Mouse (Mus musculus): Measurements from ENCODE around the gene Ccdc93. TPM values are rescaled to one million over a fixed set of nuclear protein-coding genes. Genes with fewer than 3 reads are reported as not detected.

Ccdc93 gene
- polyA plus RNA-seq, 1 experiment from 2014 or later: 11.0 TPM

GRCm38 (mm10) chr1:121394764-121395163 lies 36.1 kb upstream of the Ccdc93 start:
- H3K4me1 ChIP-seq (ENCODE audit: control insufficient read depth, insufficient read depth, low read length): peaks cover 5% of the 10 kb centered on the region; the same call in 1 of the 2 replicates
- no peaks in the 10 kb centered on the region for H3K9me3 ChIP-seq (ENCODE audit: control insufficient read depth, low read length)
- no peaks in the 10 kb centered on the region for H3K36me3 ChIP-seq (ENCODE audit: control insufficient read depth, insufficient read depth, low read length)
- ATAC-seq (ENCODE audit: insufficient read depth, low FRiP score, low TSS enrichment) (no peak), DNase-seq (ENCODE audit: low spot score) (no peak)
- H3K4me3 ChIP-seq (ENCODE audit: low read depth, low read length): no peak overlapping the region
- WGBS: 52% methylated on average over 5 of the region's 5 CpGs
- no peak overlapping the region for H3K4me2 ChIP-seq (ENCODE audit: low read depth)
- no peak overlapping the region for H3K27ac ChIP-seq (ENCODE audit: low read depth, low read length)
- H3K27me3 ChIP-seq (ENCODE audit: control insufficient read depth, insufficient read depth, low read length): no peaks in the 10 kb centered on the region
- H3K9ac ChIP-seq (ENCODE audit: low read length): no peak overlapping the region

- Histone ChIP-seq H3K4me2 (ENCODE audit: low read depth) (no peak overlapping the region), H3K27me3 (ENCODE audit: control insufficient read depth, insufficient read depth, low read length) (no peaks in the 10 kb centered on the region), H3K27ac (ENCODE audit: low read depth, low read length) (no peak overlapping the region), H3K4me1 (ENCODE audit: control insufficient read depth, insufficient read depth, low read length) (peaks cover 5% of the 10 kb centered on the region; the same call in 1 of the 2 replicates), H3K4me3 (ENCODE audit: low read depth, low read length) (no peak overlapping the region), H3K9ac (ENCODE audit: low read length) (no peak overlapping the region), H3K9me3 (ENCODE audit: control insufficient read depth, low read length) (no peaks in the 10 kb centered on the region), H3K36me3 (ENCODE audit: control insufficient read depth, insufficient read depth, low read length) (no peaks in the 10 kb centered on the region)
- DNase-seq (ENCODE audit: low spot score) (no peak), ATAC-seq (ENCODE audit: insufficient read depth, low FRiP score, low TSS enrichment) (no peak)
- 83% methylated on average over 4 of the region's 4 CpGs for WGBS
Measured at GRCm38 (mm10) chr1:121396501-121396900, 34.3 kb upstream of the Ccdc93 start.

- Histone ChIP-seq H3K4me2 (ENCODE audit: low read depth) (no peak overlapping the region), H3K9ac (ENCODE audit: low read length) (no peak overlapping the region), H3K9me3 (ENCODE audit: control insufficient read depth, low read length) (no peaks in the 10 kb centered on the region), H3K27me3 (ENCODE audit: control insufficient read depth, insufficient read depth, low read length) (no peaks in the 10 kb centered on the region), H3K4me1 (ENCODE audit: control insufficient read depth, insufficient read depth, low read length) (0 out of 2 replicates have a peak, but pooled peaks cover 5% of the 10 kb centered on the region), H3K36me3 (ENCODE audit: control insufficient read depth, insufficient read depth, low read length) (no peaks in the 10 kb centered on the region), H3K27ac (ENCODE audit: low read depth, low read length) (no peak overlapping the region), H3K4me3 (ENCODE audit: low read depth, low read length) (no peak overlapping the region)
- 82% methylated on average over 4 of the region's 4 CpGs for WGBS
- no peak for DNase-seq (ENCODE audit: low spot score)
- ATAC-seq (ENCODE audit: insufficient read depth, low FRiP score, low TSS enrichment): no peak
Measured at GRCm38 (mm10) chr1:121398231-121398630, 32.6 kb upstream of the Ccdc93 start.

- 0 out of 2 replicates have a peak, but pooled peaks cover 5% of the 10 kb centered on the region for H3K4me1 ChIP-seq (ENCODE audit: control insufficient read depth, insufficient read depth, low read length)
- no peaks in the 10 kb centered on the region for H3K36me3 ChIP-seq (ENCODE audit: control insufficient read depth, insufficient read depth, low read length)
- no peak overlapping the region for H3K9ac ChIP-seq (ENCODE audit: low read length)
- 78% methylated on average over 14 of the region's 14 CpGs for WGBS
- no peak overlapping the region for H3K27ac ChIP-seq (ENCODE audit: low read depth, low read length)
- H3K9me3 ChIP-seq (ENCODE audit: control insufficient read depth, low read length): no peaks in the 10 kb centered on the region
- no peak overlapping the region for H3K4me2 ChIP-seq (ENCODE audit: low read depth)
- ATAC-seq (ENCODE audit: insufficient read depth, low FRiP score, low TSS enrichment): 0 out of 2 replicates have a peak, but pooled peaks have one; percentile 37
- no peak for DNase-seq (ENCODE audit: low spot score)
- H3K4me3 ChIP-seq (ENCODE audit: low read depth, low read length): no peak overlapping the region
- no peaks in the 10 kb centered on the region for H3K27me3 ChIP-seq (ENCODE audit: control insufficient read depth, insufficient read depth, low read length)
Measured at GRCm38 (mm10) chr1:121398986-121399881, 31.6 kb upstream of the Ccdc93 start.

GRCm38 (mm10) chr1:121400243-121400642 lies 30.6 kb upstream of the Ccdc93 start:
- 34% methylated on average over 4 of the region's 4 CpGs for WGBS
- peak; percentile 74; the same call in 1 of the 2 replicates for ATAC-seq (ENCODE audit: insufficient read depth, low FRiP score, low TSS enrichment)
- Histone ChIP-seq H3K4me3 (ENCODE audit: low read depth, low read length) (no peak overlapping the region), H3K4me1 (ENCODE audit: control insufficient read depth, insufficient read depth, low read length) (0 out of 2 replicates have a peak, but pooled peaks cover under 1% of the 10 kb centered on the region), H3K27me3 (ENCODE audit: control insufficient read depth, insufficient read depth, low read length) (no peaks in the 10 kb centered on the region), H3K27ac (ENCODE audit: low read depth, low read length) (no peak overlapping the region), H3K9me3 (ENCODE audit: control insufficient read depth, low read length) (no peaks in the 10 kb centered on the region), H3K9ac (ENCODE audit: low read length) (no peak overlapping the region), H3K36me3 (ENCODE audit: control insufficient read depth, insufficient read depth, low read length) (no peaks in the 10 kb centered on the region), H3K4me2 (ENCODE audit: low read depth) (no peak overlapping the region)
- no peak for DNase-seq (ENCODE audit: low spot score)

- no peak overlapping the region for H3K9ac ChIP-seq (ENCODE audit: low read length)
- 54% methylated on average over 4 of the region's 4 CpGs for WGBS
- H3K27me3 ChIP-seq (ENCODE audit: control insufficient read depth, insufficient read depth, low read length): no peaks in the 10 kb centered on the region
- no peak overlapping the region for H3K4me3 ChIP-seq (ENCODE audit: low read depth, low read length)
- H3K27ac ChIP-seq (ENCODE audit: low read depth, low read length): no peak overlapping the region
- H3K9me3 ChIP-seq (ENCODE audit: control insufficient read depth, low read length): no peaks in the 10 kb centered on the region
- H3K36me3 ChIP-seq (ENCODE audit: control insufficient read depth, insufficient read depth, low read length): no peaks in the 10 kb centered on the region
- ATAC-seq (ENCODE audit: insufficient read depth, low FRiP score, low TSS enrichment) (no peak), DNase-seq (ENCODE audit: low spot score) (no peak)
- H3K4me1 ChIP-seq (ENCODE audit: control insufficient read depth, insufficient read depth, low read length): no peaks in the 10 kb centered on the region
- H3K4me2 ChIP-seq (ENCODE audit: low read depth): no peak overlapping the region
Measured at GRCm38 (mm10) chr1:121419084-121419483, 11.8 kb upstream of the Ccdc93 start.

- Histone ChIP-seq H3K4me2 (ENCODE audit: low read depth) (no peak overlapping the region), H3K4me3 (ENCODE audit: low read depth, low read length) (no peak overlapping the region), H3K9ac (ENCODE audit: low read length) (no peak overlapping the region), H3K4me1 (ENCODE audit: control insufficient read depth, insufficient read depth, low read length) (no peaks in the 10 kb centered on the region), H3K36me3 (ENCODE audit: control insufficient read depth, insufficient read depth, low read length) (no peaks in the 10 kb centered on the region), H3K9me3 (ENCODE audit: control insufficient read depth, low read length) (no peaks in the 10 kb centered on the region), H3K27me3 (ENCODE audit: control insufficient read depth, insufficient read depth, low read length) (no peaks in the 10 kb centered on the region), H3K27ac (ENCODE audit: low read depth, low read length) (no peak overlapping the region)
- WGBS: 90% methylated on average over 12 of the region's 12 CpGs
- ATAC-seq (ENCODE audit: insufficient read depth, low FRiP score, low TSS enrichment) (no peak), DNase-seq (ENCODE audit: low spot score) (no peak)
Measured at GRCm38 (mm10) chr1:121419569-121420265, 11.1 kb upstream of the Ccdc93 start.

- Histone ChIP-seq H3K9me3 (ENCODE audit: control insufficient read depth, low read length) (no peaks in the 10 kb centered on the region), H3K9ac (ENCODE audit: low read length) (no peak overlapping the region), H3K36me3 (ENCODE audit: control insufficient read depth, insufficient read depth, low read length) (no peaks in the 10 kb centered on the region), H3K27ac (ENCODE audit: low read depth, low read length) (no peak overlapping the region), H3K4me3 (ENCODE audit: low read depth, low read length) (peak overlapping the region; percentile 82), H3K4me1 (ENCODE audit: control insufficient read depth, insufficient read depth, low read length) (peaks cover 7% of the 10 kb centered on the region; the same call in 1 of the 2 replicates), H3K4me2 (ENCODE audit: low read depth) (peak overlapping the region; percentile 26), H3K27me3 (ENCODE audit: control insufficient read depth, insufficient read depth, low read length) (no peaks in the 10 kb centered on the region)
- no peak; the same call in 1 of the 2 replicates for ATAC-seq (ENCODE audit: insufficient read depth, low FRiP score, low TSS enrichment)
- 21% methylated on average over 6 of the region's 6 CpGs for WGBS
- no peak for DNase-seq (ENCODE audit: low spot score)
Measured at GRCm38 (mm10) chr1:121430183-121430937, 489 bp upstream of the Ccdc93 start.
